Mouse (Mus musculus): ENCODE measurements around the gene Acss2. TPM values are rescaled to one million over a fixed set of nuclear protein-coding genes. Genes with fewer than 3 reads are reported as not detected.

Acss2 gene
- polyA plus RNA-seq, 2 experiments, result 13.3 to 15.0 TPM

DNA sequence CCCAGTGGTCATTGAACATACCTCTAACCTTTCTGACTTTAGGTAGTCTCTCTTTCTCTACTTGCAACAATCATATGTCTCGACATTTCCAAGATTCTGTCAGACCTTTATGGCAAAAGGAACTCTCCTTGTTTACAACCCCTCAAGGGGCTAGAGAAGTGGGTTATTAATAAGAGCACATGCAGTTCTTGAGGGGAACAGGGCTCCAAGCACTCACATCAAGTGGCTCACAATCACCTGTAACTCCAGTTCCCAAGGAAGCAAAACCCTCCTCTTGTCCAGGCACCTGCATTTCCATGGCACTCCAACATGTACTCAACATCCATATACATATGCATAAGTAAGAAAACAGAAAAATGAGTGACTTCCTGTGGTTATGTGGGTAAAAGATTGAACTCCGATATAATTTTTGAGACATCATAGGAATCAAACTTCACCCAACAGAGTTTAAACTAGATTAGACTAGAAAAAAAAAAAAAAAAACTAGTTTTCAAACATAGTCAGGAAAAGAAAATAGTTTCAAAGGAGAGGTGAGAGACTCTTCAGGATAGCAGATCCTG, 36.8 kb downstream of the Acss2 start:
- H3K9me3 ChIP-seq (ENCODE audit: control insufficient read depth, low read length), result no peaks in the 10 kb centered on the region
- H3K27me3 ChIP-seq (ENCODE audit: control insufficient read depth, insufficient read depth, low read length), result no peaks in the 10 kb centered on the region
- H3K4me2 ChIP-seq (replicated peaks; ENCODE audit: low read depth, low read length, severe bottlenecking), result no peak overlapping the region
- no peak for TF ChIP-seq POLR2A (IDR thresholded peaks at IDR 0.05; ENCODE audit: borderline replicate concordance, extremely low read depth, insufficient read depth, insufficient read length)
- ATAC-seq (ENCODE audit: low FRiP score, low read depth) (no peak), DNase-seq (ENCODE audit: low spot score) (no peak)
- no peaks in the 10 kb centered on the region for H3K36me3 ChIP-seq (ENCODE audit: control insufficient read depth, insufficient read depth, low read length)
- H3K27ac ChIP-seq (replicated peaks; ENCODE audit: low read depth, low read length), result no peak overlapping the region
- no peaks in the 10 kb centered on the region for H3K4me1 ChIP-seq (ENCODE audit: control insufficient read depth, insufficient read depth, low read length)
- no peak overlapping the region for H3K9ac ChIP-seq (ENCODE audit: low read depth, low read length, severe bottlenecking)
- 77% methylated on average over 2 of the region's 2 CpGs for WGBS
- H3K4me3 ChIP-seq (replicated peaks; ENCODE audit: low read length), result no peak overlapping the region

DNA sequence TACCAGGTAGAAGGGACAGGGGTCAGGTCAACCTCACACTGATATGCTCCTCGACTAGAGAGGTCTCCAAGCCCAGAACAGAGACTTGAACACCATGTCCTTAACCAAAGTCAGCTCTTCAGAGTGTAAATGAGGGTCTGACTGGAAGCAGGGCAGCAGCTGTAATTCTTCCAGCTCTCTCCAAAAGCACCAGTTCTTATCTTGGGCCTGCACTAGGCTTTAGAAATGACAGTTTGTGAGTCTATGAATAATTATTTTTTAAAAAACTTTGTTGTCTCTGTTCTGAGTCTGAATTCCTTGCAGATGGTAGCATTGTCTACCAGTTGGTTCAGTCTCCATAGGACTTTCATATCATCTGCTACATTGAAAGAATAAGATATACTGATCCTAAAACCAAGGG, 44.5 kb downstream of the Acss2 start:
- H3K9me3 ChIP-seq (ENCODE audit: control insufficient read depth, low read length), result no peaks in the 10 kb centered on the region
- peaks cover 11% of the 10 kb centered on the region for H3K36me3 ChIP-seq (ENCODE audit: control insufficient read depth, insufficient read depth, low read length)
- H3K4me2 ChIP-seq (replicated peaks; ENCODE audit: low read depth, low read length, severe bottlenecking), result no peak overlapping the region
- no peaks in the 10 kb centered on the region for H3K4me1 ChIP-seq (ENCODE audit: control insufficient read depth, insufficient read depth, low read length)
- 56% methylated on average over 1 of the region's 1 CpGs for WGBS
- no peaks in the 10 kb centered on the region for H3K27me3 ChIP-seq (ENCODE audit: control insufficient read depth, insufficient read depth, low read length)
- no peak overlapping the region for H3K27ac ChIP-seq (replicated peaks; ENCODE audit: low read depth, low read length)
- no peak overlapping the region for H3K9ac ChIP-seq (ENCODE audit: low read depth, low read length, severe bottlenecking)
- TF ChIP-seq POLR2A (IDR thresholded peaks at IDR 0.05; ENCODE audit: borderline replicate concordance, extremely low read depth, insufficient read depth, insufficient read length), result no peak
- ATAC-seq (ENCODE audit: low FRiP score, low read depth) (no peak), DNase-seq (ENCODE audit: low spot score) (no peak)
- no peak overlapping the region for H3K4me3 ChIP-seq (replicated peaks; ENCODE audit: low read length)

DNA sequence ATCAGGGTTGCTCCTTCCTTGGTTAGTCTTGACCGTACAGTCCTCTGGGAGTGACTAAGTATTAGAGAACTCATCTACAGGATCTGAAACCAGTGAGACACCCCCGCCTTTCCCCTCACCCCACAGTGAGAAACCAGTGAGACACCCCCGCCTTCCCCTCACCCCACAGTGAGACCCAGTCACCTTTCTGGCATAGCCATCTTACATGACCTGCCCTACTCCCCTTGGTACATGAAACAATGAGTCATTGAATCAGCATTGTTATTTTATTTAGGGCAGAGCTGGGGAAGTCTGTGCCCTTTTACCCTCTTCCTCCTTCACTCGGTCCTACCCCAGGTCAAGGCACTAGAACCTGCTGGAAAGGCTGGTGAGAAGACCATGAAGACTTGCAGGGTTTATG, 45.2 kb downstream of the Acss2 start:
- no peaks in the 10 kb centered on the region for H3K9me3 ChIP-seq (ENCODE audit: control insufficient read depth, low read length)
- peaks cover 11% of the 10 kb centered on the region for H3K36me3 ChIP-seq (ENCODE audit: control insufficient read depth, insufficient read depth, low read length)
- H3K4me3 ChIP-seq (replicated peaks; ENCODE audit: low read length), result no peak overlapping the region
- no peaks in the 10 kb centered on the region for H3K4me1 ChIP-seq (ENCODE audit: control insufficient read depth, insufficient read depth, low read length)
- 86% methylated on average over 4 of the region's 4 CpGs for whole genome bisulfite sequencing
- no peak for TF ChIP-seq POLR2A (IDR thresholded peaks at IDR 0.05; ENCODE audit: borderline replicate concordance, extremely low read depth, insufficient read depth, insufficient read length)
- H3K9ac ChIP-seq (ENCODE audit: low read depth, low read length, severe bottlenecking), result no peak overlapping the region
- H3K27ac ChIP-seq (replicated peaks; ENCODE audit: low read depth, low read length), result no peak overlapping the region
- H3K27me3 ChIP-seq (ENCODE audit: control insufficient read depth, insufficient read depth, low read length), result no peaks in the 10 kb centered on the region
- H3K4me2 ChIP-seq (replicated peaks; ENCODE audit: low read depth, low read length, severe bottlenecking), result no peak overlapping the region
- DNase-seq (ENCODE audit: low spot score) (no peak), ATAC-seq (ENCODE audit: low FRiP score, low read depth) (no peak)

DNA sequence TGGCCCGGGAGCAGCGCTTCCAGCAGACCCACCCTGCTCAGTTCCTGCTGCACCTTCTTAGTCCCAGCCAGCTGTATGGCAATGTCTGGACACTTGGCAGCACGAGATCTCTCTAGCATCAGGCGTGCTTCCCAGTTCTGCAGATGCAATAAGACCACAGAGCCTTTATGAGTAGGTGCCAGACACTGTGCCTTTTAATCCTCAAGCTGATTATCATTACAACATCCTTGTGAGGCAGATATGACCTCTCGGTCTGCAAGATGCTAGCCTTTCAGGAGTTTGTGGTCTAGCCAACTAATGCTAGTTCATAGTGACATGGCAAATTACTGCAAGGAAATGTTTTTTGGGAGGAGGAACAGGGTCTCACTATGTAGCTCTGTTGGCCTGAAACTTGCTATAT, 50.0 kb downstream of the Acss2 start:
- H3K4me1 ChIP-seq (ENCODE audit: control insufficient read depth, insufficient read depth, low read length), result no peaks in the 10 kb centered on the region
- peaks cover 11% of the 10 kb centered on the region for H3K36me3 ChIP-seq (ENCODE audit: control insufficient read depth, insufficient read depth, low read length)
- H3K4me2 ChIP-seq (replicated peaks; ENCODE audit: low read depth, low read length, severe bottlenecking), result no peak overlapping the region
- no peaks in the 10 kb centered on the region for H3K9me3 ChIP-seq (ENCODE audit: control insufficient read depth, low read length)
- H3K27ac ChIP-seq (replicated peaks; ENCODE audit: low read depth, low read length), result no peak overlapping the region
- no peak for TF ChIP-seq POLR2A (IDR thresholded peaks at IDR 0.05; ENCODE audit: borderline replicate concordance, extremely low read depth, insufficient read depth, insufficient read length)
- WGBS, result 79% methylated on average over 5 of the region's 5 CpGs
- H3K9ac ChIP-seq (ENCODE audit: low read depth, low read length, severe bottlenecking), result no peak overlapping the region
- no peak overlapping the region for H3K4me3 ChIP-seq (replicated peaks; ENCODE audit: low read length)
- no peaks in the 10 kb centered on the region for H3K27me3 ChIP-seq (ENCODE audit: control insufficient read depth, insufficient read depth, low read length)
- ATAC-seq (ENCODE audit: low FRiP score, low read depth), result no peak
- DNase-seq (ENCODE audit: low spot score), result no peak

DNA sequence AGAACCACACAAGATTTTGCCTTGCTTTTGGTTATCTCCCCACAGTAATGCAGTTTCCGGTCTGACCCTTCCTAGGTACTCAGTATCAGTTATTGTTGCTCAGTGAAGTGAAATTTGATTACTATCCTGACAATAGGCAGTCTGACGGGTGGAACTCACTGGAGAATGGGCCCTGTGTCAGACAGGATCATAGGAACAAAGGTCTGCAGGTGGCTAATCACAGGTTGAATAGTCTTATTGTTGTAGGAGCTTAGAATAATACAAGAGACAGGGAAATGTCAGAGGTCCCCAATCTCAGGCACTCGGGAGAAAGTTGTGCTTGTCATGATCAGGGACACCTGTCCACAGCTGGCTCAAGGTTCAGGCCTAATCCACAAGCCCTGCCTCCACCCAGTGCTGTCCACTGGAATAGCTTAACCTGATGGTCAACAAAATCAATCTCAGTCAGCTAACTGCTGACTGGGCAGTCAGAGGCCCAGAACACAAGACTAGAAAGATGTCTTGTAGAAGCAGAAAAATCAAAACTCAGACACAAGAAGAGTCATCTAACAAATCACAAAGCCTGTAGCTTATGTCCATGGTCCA, 51.6 kb downstream of the Acss2 start:
- no peak overlapping the region for H3K9ac ChIP-seq (ENCODE audit: low read depth, low read length, severe bottlenecking)
- no peaks in the 10 kb centered on the region for H3K4me1 ChIP-seq (ENCODE audit: control insufficient read depth, insufficient read depth, low read length)
- TF ChIP-seq POLR2A (IDR thresholded peaks at IDR 0.05; ENCODE audit: borderline replicate concordance, extremely low read depth, insufficient read depth, insufficient read length), result no peak
- H3K4me3 ChIP-seq (replicated peaks; ENCODE audit: low read length), result no peak overlapping the region
- DNase-seq (ENCODE audit: low spot score) (no peak), ATAC-seq (ENCODE audit: low FRiP score, low read depth) (no peak)
- no peaks in the 10 kb centered on the region for H3K9me3 ChIP-seq (ENCODE audit: control insufficient read depth, low read length)
- no peak overlapping the region for H3K27ac ChIP-seq (replicated peaks; ENCODE audit: low read depth, low read length)
- no peak overlapping the region for H3K4me2 ChIP-seq (replicated peaks; ENCODE audit: low read depth, low read length, severe bottlenecking)
- H3K27me3 ChIP-seq (ENCODE audit: control insufficient read depth, insufficient read depth, low read length), result no peaks in the 10 kb centered on the region
- 62% methylated on average over 3 of the region's 3 CpGs for WGBS
- H3K36me3 ChIP-seq (ENCODE audit: control insufficient read depth, insufficient read depth, low read length), result peaks cover 6% of the 10 kb centered on the region
